Mouse (Mus musculus) hindbrain, embryonic 15.5 days (tissue): ENCODE measurements at regions not wholly inside any gene's neighbourhood (a gene's known extent, or its start where the extent isn't known, plus 50 kb on each side); places are given as distances from the start of the nearest gene placed in this dataset.

Experiments used
- ATAC-seq: fragments of 200-750 bp; cut with Nextera tagmentation; 2 replicates; pipeline ENCODE4 v1.8.0; 2017; ENCODE audit warnings: low read depth, moderate number of reproducible peaks, moderate TSS enrichment; ENCODE audit not compliant: low FRiP score
- H3K27ac ChIP-seq: fragments of 300-500 bp; sonication (generic); replicated peaks from 2 replicates; pipeline ENCODE4 v1.5.1; 2015; ENCODE audit warnings: mild to moderate bottlenecking, inconsistent platforms
- H3K27me3 ChIP-seq: fragments of 300-500 bp; sonication (generic); 2 replicates; pipeline ENCODE4 v1.6.1; 2015; ENCODE audit warnings: control low read depth, inconsistent platforms
- H3K36me3 ChIP-seq: fragments of 300-500 bp; sonication (generic); 2 replicates; pipeline ENCODE4 v1.6.1; 2015; ENCODE audit warnings: control low read depth, inconsistent platforms
- H3K4me1 ChIP-seq: fragments of 300-500 bp; sonication (generic); replicated peaks from 2 replicates; pipeline ENCODE4 v1.6.1; 2015; ENCODE audit warnings: control low read depth, inconsistent platforms
- H3K4me2 ChIP-seq: fragments of 300-500 bp; sonication (generic); 2 replicates; pipeline ENCODE4 v1.6.1; 2015; ENCODE audit warnings: moderate library complexity, mild to moderate bottlenecking, inconsistent platforms
- H3K4me3 ChIP-seq: fragments of 300-500 bp; sonication (generic); 2 replicates; pipeline ENCODE4 v1.5.1; 2015; ENCODE audit warnings: mild to moderate bottlenecking, inconsistent platforms
- H3K9ac ChIP-seq: fragments of 300-500 bp; sonication (generic); 2 replicates; pipeline ENCODE4 v1.6.1; 2015; ENCODE audit warnings: inconsistent platforms
- H3K9me3 ChIP-seq: fragments of 300-500 bp; sonication (generic); 2 replicates; pipeline ENCODE4 v1.6.1; 2016; ENCODE audit warnings: control low read depth, inconsistent platforms
- WGBS: fragments of 180-500 bp; shearing (Covaris S2); methylation state at CpG from one replicate; pipeline ENCODE4 v1.1.7; 2015; 5-methylcytosine and 5-hydroxymethylcytosine counted together

- Histone ChIP-seq H3K9ac (no peak overlapping the region), H3K27me3 (no peaks in the 10 kb centered on the region), H3K4me1 (peaks cover 28% of the 10 kb centered on the region), H3K36me3 (no peaks in the 10 kb centered on the region), H3K4me2 (no peak overlapping the region), H3K9me3 (no peaks in the 10 kb centered on the region), H3K27ac (no peak overlapping the region), H3K4me3 (no peak overlapping the region)
- no peak for ATAC-seq
- 80% methylated on average over 3 of the region's 3 CpGs for WGBS
These were observed 155.7 kb upstream of the Ccdc122 start for GRCm38 (mm10) chr14:76880851-76881250.

GRCm38 (mm10) chr14:76877306-76877705 is 159.3 kb upstream of the Ccdc122 start:
- Histone ChIP-seq H3K4me3 (no peak overlapping the region), H3K4me1 (peaks cover 25% of the 10 kb centered on the region), H3K9me3 (no peaks in the 10 kb centered on the region), H3K9ac (no peak overlapping the region), H3K27ac (no peak overlapping the region), H3K27me3 (no peaks in the 10 kb centered on the region), H3K4me2 (no peak overlapping the region), H3K36me3 (no peaks in the 10 kb centered on the region)
- WGBS: 79% methylated on average over 5 of the region's 5 CpGs
- no peak for ATAC-seq

- H3K9me3 ChIP-seq: no peaks in the 10 kb centered on the region
- WGBS: 49% methylated on average over 7 of the region's 7 CpGs
- no peaks in the 10 kb centered on the region for H3K27me3 ChIP-seq
- H3K4me3 ChIP-seq: no peak overlapping the region
- no peak for ATAC-seq
- H3K4me1 ChIP-seq: peaks cover 18% of the 10 kb centered on the region
- no peak overlapping the region for H3K4me2 ChIP-seq
- no peak overlapping the region for H3K27ac ChIP-seq
- H3K36me3 ChIP-seq: no peaks in the 10 kb centered on the region
- H3K9ac ChIP-seq: no peak overlapping the region
These were observed 160.6 kb upstream of the Ccdc122 start for GRCm38 (mm10) chr14:76876015-76876414.

GRCm38 (mm10) chr14:76875266-76875900 is 161.2 kb upstream of the Ccdc122 start:
- H3K9ac ChIP-seq: no peak overlapping the region
- WGBS: 49% methylated on average over 8 of the region's 8 CpGs
- peak overlapping the region; percentile 72 for H3K27ac ChIP-seq
- no peaks in the 10 kb centered on the region for H3K9me3 ChIP-seq
- no peak overlapping the region for H3K4me3 ChIP-seq
- no peaks in the 10 kb centered on the region for H3K27me3 ChIP-seq
- peaks cover 18% of the 10 kb centered on the region for H3K4me1 ChIP-seq
- H3K36me3 ChIP-seq: no peaks in the 10 kb centered on the region
- H3K4me2 ChIP-seq: no peak overlapping the region
- ATAC-seq: no peak

GRCm38 (mm10) chr14:76874542-76875265 is 161.9 kb upstream of the Ccdc122 start:
- WGBS: 21% methylated on average over 8 of the region's 8 CpGs
- H3K9me3 ChIP-seq: no peaks in the 10 kb centered on the region
- H3K27me3 ChIP-seq: no peaks in the 10 kb centered on the region
- H3K36me3 ChIP-seq: no peaks in the 10 kb centered on the region
- H3K9ac ChIP-seq: no peak overlapping the region
- peak overlapping the region; percentile 72 for H3K27ac ChIP-seq
- H3K4me2 ChIP-seq: no peak overlapping the region
- peak; percentile 79; the same call in 1 of the 2 replicates for ATAC-seq
- H3K4me3 ChIP-seq: no peak overlapping the region
- peaks cover 18% of the 10 kb centered on the region for H3K4me1 ChIP-seq

- Histone ChIP-seq H3K4me1 (peaks cover 18% of the 10 kb centered on the region), H3K27ac (no peak overlapping the region), H3K4me3 (no peak overlapping the region), H3K36me3 (no peaks in the 10 kb centered on the region), H3K9me3 (no peaks in the 10 kb centered on the region), H3K27me3 (no peaks in the 10 kb centered on the region), H3K9ac (no peak overlapping the region), H3K4me2 (no peak overlapping the region)
- WGBS: 76% methylated on average over 5 of the region's 5 CpGs
- no peak for ATAC-seq
These were observed 162.9 kb upstream of the Ccdc122 start for GRCm38 (mm10) chr14:76873684-76874083.

GRCm38 (mm10) chr14:76872976-76873375 is 163.6 kb upstream of the Ccdc122 start:
- Histone ChIP-seq H3K27me3 (no peaks in the 10 kb centered on the region), H3K27ac (no peak overlapping the region), H3K36me3 (no peaks in the 10 kb centered on the region), H3K4me1 (peaks cover 18% of the 10 kb centered on the region), H3K9me3 (no peaks in the 10 kb centered on the region), H3K4me2 (no peak overlapping the region), H3K4me3 (no peak overlapping the region), H3K9ac (no peak overlapping the region)
- ATAC-seq: no peak
- 90% methylated on average over 6 of the region's 6 CpGs for WGBS

- H3K9ac ChIP-seq: no peak overlapping the region
- ATAC-seq: no peak
- H3K4me2 ChIP-seq: no peak overlapping the region
- H3K36me3 ChIP-seq: no peaks in the 10 kb centered on the region
- H3K4me1 ChIP-seq: peaks cover 18% of the 10 kb centered on the region
- no peaks in the 10 kb centered on the region for H3K27me3 ChIP-seq
- no peak overlapping the region for H3K4me3 ChIP-seq
- WGBS: 79% methylated on average over 7 of the region's 7 CpGs
- H3K27ac ChIP-seq: no peak overlapping the region
- H3K9me3 ChIP-seq: no peaks in the 10 kb centered on the region
These were observed 164.1 kb upstream of the Ccdc122 start for GRCm38 (mm10) chr14:76872510-76872909.

- WGBS: 87% methylated on average over 3 of the region's 3 CpGs
- Histone ChIP-seq H3K27me3 (no peaks in the 10 kb centered on the region), H3K4me3 (no peak overlapping the region), H3K4me2 (no peak overlapping the region), H3K9ac (no peak overlapping the region), H3K4me1 (no peaks in the 10 kb centered on the region), H3K27ac (no peak overlapping the region), H3K9me3 (no peaks in the 10 kb centered on the region), H3K36me3 (no peaks in the 10 kb centered on the region)
- no peak for ATAC-seq
These were observed 167.7 kb upstream of the Ccdc122 start for GRCm38 (mm10) chr14:76868831-76869230.

- Histone ChIP-seq H3K36me3 (no peaks in the 10 kb centered on the region), H3K4me2 (no peak overlapping the region), H3K4me3 (no peak overlapping the region), H3K27ac (no peak overlapping the region), H3K27me3 (no peaks in the 10 kb centered on the region), H3K9ac (no peak overlapping the region), H3K4me1 (no peaks in the 10 kb centered on the region), H3K9me3 (no peaks in the 10 kb centered on the region)
- WGBS: 87% methylated on average over 5 of the region's 5 CpGs
- ATAC-seq: no peak
These were observed 168.4 kb upstream of the Ccdc122 start for GRCm38 (mm10) chr14:76868131-76868530.

- Histone ChIP-seq H3K27ac (no peak overlapping the region), H3K4me1 (no peaks in the 10 kb centered on the region), H3K4me3 (no peak overlapping the region), H3K36me3 (no peaks in the 10 kb centered on the region), H3K9ac (no peak overlapping the region), H3K27me3 (0 out of 2 replicates have a peak, but pooled peaks cover 2% of the 10 kb centered on the region), H3K9me3 (no peaks in the 10 kb centered on the region), H3K4me2 (no peak overlapping the region)
- WGBS: 36% methylated on average over 4 of the region's 4 CpGs
- ATAC-seq: no peak
These were observed 171.9 kb upstream of the Ccdc122 start for GRCm38 (mm10) chr14:76864664-76865063.

GRCm38 (mm10) chr14:76863035-76863706 is 173.4 kb upstream of the Ccdc122 start:
- Histone ChIP-seq H3K36me3 (no peaks in the 10 kb centered on the region), H3K27me3 (0 out of 2 replicates have a peak, but pooled peaks cover 2% of the 10 kb centered on the region), H3K9ac (no peak overlapping the region), H3K27ac (no peak overlapping the region), H3K4me3 (no peak overlapping the region), H3K9me3 (no peaks in the 10 kb centered on the region), H3K4me1 (no peaks in the 10 kb centered on the region), H3K4me2 (no peak overlapping the region)
- WGBS: 79% methylated on average over 13 of the region's 13 CpGs
- ATAC-seq: no peak
